Mouse (Mus musculus): Measurements from ENCODE around the gene Ece1.

GRCm38 (mm10) chr4:137831598-137831997 is 30.4 kb upstream of the Ece1 start:
- TF ChIP-seq POLR2A (IDR thresholded peaks at IDR 0.05; ENCODE audit: borderline replicate concordance, extremely low read depth, low read depth, low read length) (no peak), CTCF (IDR thresholded peaks at IDR 0.05; ENCODE audit: insufficient read depth, low read length) (no peak)

All from lung, adult 2 months (tissue).